Mouse (Mus musculus) cerebellum, adult 18-20 months (tissue): Measurements from ENCODE around the gene Dag1.

Source experiments
- DNase-seq, 2 experiments: peaks; one replicate each; pipeline ENCODE4 v3.0.0; 2021

Dag1 gene

GRCm38 (mm10) chr9:108223633-108224032 is 40.1 kb downstream of the Dag1 start:
- DNase-seq: no peak

GRCm38 (mm10) chr9:108221566-108221965 is 42.2 kb downstream of the Dag1 start:
- no peak for DNase-seq

- DNase-seq: peak in 1 of 2 experiments; percentile 26
Measured at GRCm38 (mm10) chr9:108220380-108220774, 43.4 kb downstream of the Dag1 start.

GRCm38 (mm10) chr9:108219766-108220379 is 43.9 kb downstream of the Dag1 start:
- no peak for DNase-seq

GRCm38 (mm10) chr9:108217936-108218543 is 45.7 kb downstream of the Dag1 start:
- no peak for DNase-seq

- DNase-seq: no peak
Measured at GRCm38 (mm10) chr9:108217406-108217805, 46.4 kb downstream of the Dag1 start.

- no peak for DNase-seq
Measured at GRCm38 (mm10) chr9:108213105-108213504, 50.7 kb downstream of the Dag1 start.

GRCm38 (mm10) chr9:108212426-108212825 is 51.3 kb downstream of the Dag1 start:
- no peak for DNase-seq

GRCm38 (mm10) chr9:108205571-108205901 is 58.2 kb downstream of the Dag1 start:
- no peak for DNase-seq

- no peak for DNase-seq
Measured at GRCm38 (mm10) chr9:108204884-108205570, 58.7 kb downstream of the Dag1 start.

GRCm38 (mm10) chr9:108203015-108203414 is 60.7 kb downstream of the Dag1 start:
- DNase-seq: peak; percentile 84 to 85

- DNase-seq: no peak
Measured at GRCm38 (mm10) chr9:108202169-108202568, 61.6 kb downstream of the Dag1 start.

GRCm38 (mm10) chr9:108201160-108201559 is 62.6 kb downstream of the Dag1 start:
- DNase-seq: peak; percentile 90 to 97

- no peak for DNase-seq
Measured at GRCm38 (mm10) chr9:108198621-108199020, 65.1 kb downstream of the Dag1 start.

GRCm38 (mm10) chr9:108196920-108197677 is 66.7 kb downstream of the Dag1 start:
- DNase-seq: no peak

- DNase-seq: peak in 1 of 2 experiments; percentile 57
Measured at GRCm38 (mm10) chr9:108196222-108196621, 67.5 kb downstream of the Dag1 start.

- peak; percentile 92 to 96 for DNase-seq
Measured at GRCm38 (mm10) chr9:108189787-108190679, 73.7 kb downstream of the Dag1 start, which contains the start of gene Bsn. TSS of gene Bsn (minus strand) at chr9:108190384.

- DNase-seq: peak in 1 of 2 experiments; percentile 55
Measured at GRCm38 (mm10) chr9:108189488-108189786, 74.3 kb downstream of the Dag1 start.

- peak in 1 of 2 experiments; percentile 47 for DNase-seq
Measured at GRCm38 (mm10) chr9:108189023-108189422, 74.7 kb downstream of the Dag1 start.

- no peak for DNase-seq
Measured at GRCm38 (mm10) chr9:108188511-108188910, 75.2 kb downstream of the Dag1 start.

GRCm38 (mm10) chr9:108187616-108188015 is 76.1 kb downstream of the Dag1 start:
- DNase-seq: peak in 1 of 2 experiments; percentile 49

- no peak for DNase-seq
Measured at GRCm38 (mm10) chr9:108185786-108186185, 78.0 kb downstream of the Dag1 start.
